Mouse (Mus musculus): ENCODE measurements around the gene Tff3.

Tff3 gene

DNA sequence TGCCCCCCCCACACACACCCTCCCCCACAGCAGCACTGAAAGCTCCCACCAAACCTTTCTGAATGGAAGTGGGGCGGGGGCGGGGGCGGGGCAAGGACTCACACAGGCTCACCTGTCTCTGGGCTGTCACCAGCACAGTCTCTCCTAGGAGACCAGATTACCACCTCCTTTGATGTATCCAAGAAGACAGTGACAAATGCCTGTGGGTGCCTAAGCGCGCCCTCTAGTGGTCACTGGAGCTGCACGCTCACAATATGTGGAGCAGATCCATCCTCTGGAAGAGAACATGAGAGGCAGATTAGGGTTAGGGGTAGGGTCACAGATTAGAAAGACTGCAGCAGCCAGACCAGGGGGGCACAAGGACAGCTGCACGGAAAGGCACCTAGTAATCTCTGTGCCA, 10.0 kb downstream of the Tff3 start:
- DNase-seq = peak; percentile 91 to 94

DNA sequence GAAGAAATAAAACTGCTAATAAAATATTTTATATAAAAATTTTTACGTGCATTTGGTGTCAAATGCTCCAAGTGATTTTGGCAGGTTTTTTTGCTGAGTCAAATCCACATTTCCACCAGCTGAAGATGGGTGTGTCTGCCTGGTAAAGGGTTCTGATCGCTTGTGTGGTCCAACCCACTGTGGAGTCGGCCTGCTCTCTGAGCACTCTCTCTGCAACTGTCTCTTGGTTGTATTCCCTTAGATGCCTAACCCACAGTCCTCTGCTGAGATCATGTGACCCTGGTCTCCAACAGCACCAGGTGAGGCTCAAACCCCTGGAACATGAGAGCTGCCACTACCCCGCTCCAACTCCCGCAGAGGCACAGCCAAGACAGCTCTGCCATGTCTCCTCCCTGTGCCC, 11.5 kb downstream of the Tff3 start:
- DNase-seq = no peak

DNA sequence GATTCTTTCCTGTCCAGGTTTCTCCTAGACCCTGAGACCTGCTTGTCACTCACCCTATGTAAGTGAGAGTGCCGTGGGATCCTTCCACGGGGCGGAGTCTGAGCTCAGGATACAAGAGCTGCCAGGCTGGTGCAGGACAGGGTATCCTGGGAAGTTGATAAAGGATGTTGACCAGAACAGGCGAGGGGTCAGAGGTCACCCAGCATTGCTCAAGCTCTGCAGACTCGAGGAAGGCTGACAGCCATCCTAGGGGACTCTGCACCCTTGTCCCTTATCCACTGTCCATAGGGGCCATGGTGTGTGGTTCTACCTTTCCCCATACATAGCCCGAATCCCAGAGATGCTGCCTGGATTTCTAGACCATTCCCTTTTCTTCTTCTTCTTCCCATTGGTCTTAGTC, 13.4 kb downstream of the Tff3 start:
- DNase-seq = no peak

DNA sequence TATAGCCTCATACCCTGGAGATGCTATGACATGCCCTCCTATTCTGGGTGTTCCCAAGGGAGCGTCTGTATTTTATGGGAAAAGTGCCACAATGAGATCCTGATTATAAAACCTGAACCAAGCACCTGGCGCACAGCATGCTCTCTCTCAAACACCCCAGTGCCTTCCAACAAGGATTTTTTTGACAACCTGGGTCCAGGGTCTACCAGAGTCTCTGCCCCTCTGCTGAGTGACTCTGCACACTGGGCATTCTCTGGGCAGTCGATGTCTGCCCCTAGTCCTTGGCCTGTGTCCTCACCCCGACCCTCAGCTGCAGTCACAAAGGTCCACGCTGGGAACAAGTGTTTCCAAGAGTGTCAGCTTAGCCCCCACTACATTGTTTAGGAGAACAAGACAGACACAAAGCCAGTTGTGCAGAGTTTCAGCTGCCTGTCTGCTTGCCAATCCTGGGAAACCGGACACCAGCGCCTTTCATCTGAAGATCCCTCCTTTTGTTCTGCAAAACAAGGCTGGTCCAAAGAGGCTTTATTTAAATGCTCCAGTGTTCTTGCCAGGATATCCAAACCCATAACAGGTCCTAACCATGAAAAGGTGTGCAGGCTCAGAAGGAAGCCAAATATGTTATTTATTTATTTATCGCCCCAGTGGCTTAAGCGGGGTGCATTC, 16.1 kb downstream of the Tff3 start:
- DNase-seq = no peak

DNA sequence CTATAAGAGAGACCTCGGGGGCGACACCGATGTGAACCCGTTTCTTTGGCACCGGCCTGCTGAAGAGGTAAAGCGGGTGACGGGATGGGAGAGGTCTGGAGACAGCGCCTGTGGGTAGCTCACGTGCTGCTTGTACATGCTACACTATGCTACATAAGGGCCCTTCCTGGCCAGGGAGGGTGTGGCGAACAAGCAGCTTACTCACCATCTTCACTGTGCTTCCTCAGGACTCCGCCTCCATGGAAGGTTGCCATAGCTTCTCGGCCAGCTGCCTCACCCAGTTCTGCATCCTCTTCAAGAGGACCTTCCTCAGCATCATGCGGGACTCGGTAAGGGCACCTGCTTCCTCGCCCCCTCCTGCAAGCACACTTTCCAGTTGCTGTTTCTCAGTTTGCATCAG, 21.1 kb downstream of the Tff3 start:
- no peak for DNase-seq

DNA sequence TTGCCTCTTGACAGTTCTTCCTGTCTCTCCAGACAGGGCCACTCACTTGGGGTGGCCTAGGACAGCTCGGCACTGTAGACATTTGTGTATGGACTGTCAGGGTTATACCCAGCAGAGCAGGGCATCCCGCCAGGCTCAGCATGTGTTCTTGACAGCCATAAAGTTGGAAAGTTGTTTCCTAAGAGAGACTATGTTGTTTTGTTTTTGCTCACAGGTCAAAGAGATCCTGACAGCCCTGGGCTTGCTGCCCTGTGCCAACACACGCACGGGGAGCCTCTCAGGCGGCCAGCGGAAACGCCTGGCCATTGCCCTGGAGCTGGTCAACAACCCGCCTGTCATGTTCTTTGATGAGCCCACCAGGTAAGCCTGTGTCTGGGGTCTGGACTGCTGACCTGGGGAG, 25.6 kb downstream of the Tff3 start:
- peak in 1 of 2 experiments; percentile 39 for DNase-seq

DNA sequence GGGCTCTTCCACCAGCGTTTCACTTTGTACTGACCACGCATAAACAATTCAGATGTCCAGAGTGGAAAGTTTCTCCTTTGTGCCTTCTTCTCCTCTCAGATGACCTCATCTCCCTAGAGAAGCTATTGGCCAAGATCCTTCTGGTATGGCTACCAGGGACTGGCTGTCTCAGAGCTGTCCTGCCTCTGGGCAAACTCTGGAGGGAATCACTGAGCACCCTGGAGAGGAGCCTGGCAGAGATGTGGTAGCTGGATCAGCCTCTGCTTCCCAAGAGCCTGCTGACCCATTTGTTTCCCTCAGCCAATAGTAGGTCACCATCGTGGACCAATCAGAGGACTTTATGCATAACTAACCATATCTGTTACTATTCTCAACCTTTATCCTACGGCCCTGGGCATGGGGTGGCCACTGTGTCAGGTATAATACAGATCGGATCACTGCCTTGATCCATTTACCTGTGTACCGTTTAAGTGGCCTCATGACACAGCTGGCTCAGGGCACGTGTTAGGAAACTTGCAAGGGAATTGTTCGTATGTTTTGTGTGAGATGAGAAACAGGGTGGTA, 26.4 kb downstream of the Tff3 start:
- DNase-seq = no peak

DNA sequence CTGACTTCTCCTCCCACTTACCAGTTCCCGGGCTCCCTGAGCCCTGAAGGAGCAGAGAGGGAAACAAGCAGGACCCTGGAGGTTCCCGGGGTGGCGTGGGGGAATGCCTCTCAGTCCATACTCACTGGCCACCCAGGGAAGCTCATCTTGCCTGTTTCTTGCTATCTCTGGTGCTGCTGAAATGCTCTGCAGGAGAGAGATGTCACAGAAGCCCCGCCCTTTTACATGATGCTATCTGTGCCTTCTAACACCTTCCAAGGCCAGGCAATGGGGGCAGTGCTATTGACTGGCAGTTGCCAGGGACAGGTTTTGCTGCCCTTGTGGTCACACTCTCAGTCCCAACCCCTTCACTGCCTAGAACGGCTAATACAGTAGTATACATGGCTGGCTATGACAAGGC, 30.7 kb downstream of the Tff3 start:
- DNase-seq = no peak

DNA sequence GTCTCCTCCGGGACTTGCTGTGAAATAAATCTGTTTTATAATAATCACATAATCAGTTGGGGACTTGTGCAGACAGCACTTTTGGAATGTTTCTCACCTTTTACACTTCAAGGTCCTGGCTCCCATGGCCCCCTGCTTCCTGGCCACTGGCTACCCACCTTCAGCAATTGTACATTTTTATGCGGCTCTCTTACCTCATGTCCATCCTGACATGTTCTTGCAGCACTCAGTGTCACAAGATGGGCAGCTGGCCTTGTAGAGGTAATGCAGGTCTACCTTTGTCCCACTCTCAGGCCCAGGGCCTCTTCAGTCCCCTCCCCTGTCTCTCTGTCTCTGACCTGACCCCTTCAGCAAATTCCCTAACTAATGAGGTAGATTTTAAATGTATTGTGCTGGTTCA, 32.6 kb downstream of the Tff3 start:
- DNase-seq = no peak

DNA sequence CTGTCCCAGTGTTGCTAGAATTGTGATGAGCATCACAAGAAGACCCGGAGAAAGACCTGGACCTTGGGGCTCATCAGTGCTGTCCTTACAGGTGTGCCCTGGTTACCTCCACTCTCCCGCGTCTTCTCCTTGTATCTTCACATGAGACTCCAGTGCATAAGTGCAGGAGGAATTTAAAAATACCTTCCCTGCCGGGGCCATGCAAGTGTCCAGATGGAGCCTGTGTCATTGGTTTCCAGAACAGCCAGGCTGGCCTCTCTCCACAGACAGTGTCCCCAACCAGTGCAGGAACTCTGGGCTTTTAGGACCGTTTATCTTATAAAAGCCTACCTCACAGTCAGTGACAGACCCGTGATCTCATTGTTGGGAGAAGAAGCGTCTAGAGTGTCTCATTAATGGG, 33.9 kb downstream of the Tff3 start:
- no peak for DNase-seq

DNA sequence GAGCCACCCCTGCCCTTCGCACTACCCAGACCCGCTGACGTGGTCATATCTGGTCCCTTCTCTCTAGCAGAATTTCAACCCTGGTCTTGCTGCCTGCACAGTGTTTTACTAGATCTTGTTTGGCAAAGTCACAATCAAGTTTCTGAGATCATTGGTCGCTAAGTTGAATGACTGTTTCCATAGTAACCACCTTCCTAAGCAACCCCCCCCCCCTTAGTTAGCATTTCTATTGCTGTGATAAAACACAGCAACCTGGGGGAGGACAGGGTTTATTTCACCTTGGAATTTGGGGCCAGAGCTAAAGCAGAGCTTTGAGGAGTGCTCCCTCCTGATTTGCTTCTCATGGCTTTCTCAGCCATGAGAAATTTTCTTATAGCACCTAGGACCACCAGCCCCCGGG, 34.7 kb downstream of the Tff3 start:
- DNase-seq = no peak

DNA sequence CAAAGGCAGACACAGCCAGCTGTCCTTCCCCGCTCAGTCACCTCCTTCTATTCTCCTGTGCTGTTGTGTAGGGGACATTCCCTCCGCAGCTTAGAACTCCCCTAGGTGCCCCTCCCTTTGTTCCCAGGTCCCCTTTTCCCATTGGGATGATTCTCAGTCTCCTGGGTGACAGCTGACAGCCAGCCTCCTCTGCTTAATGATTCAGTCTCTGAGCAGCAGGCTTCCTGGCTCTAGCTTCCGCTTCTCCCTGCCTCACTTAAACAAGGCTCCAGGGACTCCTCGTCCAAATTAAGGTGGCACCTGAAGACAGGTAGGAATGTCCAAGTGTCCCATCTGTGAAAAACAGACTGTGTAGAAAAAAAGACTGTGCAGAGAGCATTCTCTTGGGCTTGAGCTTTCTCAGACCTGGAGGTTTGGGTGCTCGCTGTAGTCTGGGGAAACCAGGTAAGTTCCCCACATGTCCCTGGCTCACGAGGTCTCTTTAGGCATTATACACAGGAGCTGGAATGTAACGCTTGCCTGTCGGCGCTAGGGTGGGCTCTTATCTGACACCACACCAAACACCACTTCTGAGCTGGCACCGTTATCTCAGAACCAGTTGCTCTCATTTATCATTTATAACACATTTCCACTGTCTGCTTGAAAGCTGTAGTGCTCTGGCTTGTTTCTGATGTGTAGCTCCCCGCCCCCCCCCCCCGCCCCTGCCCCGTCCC, 38.3 kb downstream of the Tff3 start:
- DNase-seq = no peak

DNA sequence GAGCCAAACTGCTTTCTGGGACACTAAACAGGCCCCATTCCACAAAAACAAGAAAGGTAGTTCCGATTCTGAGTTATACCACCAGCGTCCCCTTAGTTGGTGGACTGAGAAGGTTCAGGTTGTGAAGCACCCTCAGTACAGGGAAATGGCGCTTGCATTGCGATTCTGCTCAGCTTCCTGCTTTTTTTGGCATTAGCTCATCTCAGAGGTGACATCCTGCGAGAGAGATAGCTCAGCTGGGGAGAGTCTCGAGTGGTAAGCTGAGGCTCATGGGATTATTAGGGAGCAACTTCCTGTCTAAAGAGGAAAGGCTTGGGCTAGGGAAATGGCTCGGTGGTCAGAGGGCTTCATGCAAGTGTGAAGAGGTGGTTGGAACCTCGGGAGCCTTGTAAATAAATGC, 39.6 kb downstream of the Tff3 start:
- DNase-seq = no peak

DNA sequence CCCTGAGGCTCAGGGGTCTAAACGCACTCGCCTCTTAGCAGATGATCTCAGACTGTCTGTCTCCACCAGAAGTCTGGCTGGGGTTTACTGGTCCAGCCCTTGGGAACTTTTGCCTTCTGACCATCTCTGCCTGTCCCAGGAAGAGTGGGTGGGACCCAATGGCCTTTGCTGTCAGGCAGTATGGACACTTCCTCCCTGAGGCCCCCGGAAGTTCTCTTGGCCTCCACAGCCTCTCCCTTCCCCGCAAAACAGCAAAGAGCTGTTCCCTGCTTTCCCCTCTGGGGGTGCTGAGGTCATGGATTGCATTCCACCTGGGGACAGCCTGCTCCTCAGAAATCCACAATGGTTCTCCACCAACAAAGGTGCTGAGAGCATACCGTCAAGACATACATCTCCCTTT, 40.7 kb downstream of the Tff3 start:
- DNase-seq = no peak

DNA sequence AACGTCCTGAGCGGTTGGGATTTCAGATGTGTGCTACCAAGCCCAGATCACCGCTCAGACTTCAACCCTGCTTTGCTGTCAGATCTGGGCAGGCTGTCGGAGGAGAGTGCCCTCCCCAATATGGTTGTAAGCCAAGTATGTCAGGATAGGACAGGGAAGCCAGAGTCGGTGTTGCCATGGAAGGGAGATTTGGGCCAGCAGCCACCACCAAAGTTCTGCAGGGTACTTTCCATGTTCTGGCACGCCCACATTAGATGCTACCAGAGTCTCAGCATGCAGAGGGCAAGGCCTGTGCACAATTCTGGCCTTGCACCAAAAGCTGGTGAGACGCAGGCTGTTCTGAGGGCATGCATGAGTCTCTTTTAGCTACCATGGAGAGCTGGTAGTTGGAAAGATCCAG, 43.2 kb downstream of the Tff3 start:
- peak; percentile 81 to 88 for DNase-seq

DNA sequence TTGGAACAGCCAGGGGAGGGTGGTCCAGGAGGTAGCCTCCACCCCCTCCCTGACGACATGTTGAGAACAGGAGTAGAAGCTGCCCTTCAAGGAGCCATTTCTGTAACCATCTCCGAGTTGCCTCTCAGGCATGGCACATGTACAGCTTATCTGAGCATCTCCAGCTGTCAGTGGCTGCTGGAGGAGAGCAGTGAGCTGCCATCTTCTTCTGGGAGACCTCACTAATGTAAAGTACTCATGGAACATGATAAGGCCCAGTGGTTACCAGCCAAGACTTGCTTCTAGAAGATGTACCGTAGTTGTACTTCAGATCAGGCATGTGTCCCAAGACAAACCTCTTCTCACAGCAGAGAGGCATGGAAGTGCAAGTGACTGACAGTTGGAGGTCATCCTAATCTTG, 43.9 kb downstream of the Tff3 start:
- no peak for DNase-seq

DNA sequence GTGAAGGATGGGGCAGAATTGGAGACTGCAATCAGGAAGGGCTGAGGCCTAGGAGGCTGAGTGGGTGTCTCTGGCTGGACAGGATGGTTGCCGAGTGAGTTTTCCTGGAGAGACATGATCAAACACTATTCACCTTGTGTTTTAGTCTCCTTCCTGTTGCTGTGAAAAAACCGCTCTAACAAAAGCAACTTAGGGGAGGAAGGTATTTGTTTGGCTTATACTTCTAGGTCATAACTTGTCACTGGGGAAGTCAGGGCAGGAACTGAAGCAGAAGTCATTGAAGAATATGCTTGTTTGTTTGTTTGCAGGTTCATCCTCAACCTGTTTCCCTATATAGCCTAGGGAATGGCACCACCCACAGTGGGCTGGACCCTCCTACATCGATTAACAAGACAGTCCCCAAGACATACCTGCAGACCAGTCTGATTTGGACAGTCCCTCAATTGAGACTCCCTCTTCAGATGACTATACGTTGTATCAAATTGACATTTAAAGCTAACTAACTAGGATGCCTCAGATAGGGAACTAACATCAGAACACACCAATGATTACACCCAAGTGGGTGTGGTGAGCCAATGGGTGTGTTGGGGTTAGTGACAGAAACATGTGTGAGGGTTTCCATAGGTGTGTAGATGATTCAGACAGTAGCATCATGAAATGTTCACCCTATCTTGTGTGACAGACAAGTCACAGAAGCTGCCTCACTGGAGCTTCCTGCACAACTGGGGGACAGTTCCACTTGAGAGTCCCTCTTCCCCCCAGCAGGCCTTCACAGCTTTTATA, 47.0 kb downstream of the Tff3 start:
- no peak for DNase-seq

DNA sequence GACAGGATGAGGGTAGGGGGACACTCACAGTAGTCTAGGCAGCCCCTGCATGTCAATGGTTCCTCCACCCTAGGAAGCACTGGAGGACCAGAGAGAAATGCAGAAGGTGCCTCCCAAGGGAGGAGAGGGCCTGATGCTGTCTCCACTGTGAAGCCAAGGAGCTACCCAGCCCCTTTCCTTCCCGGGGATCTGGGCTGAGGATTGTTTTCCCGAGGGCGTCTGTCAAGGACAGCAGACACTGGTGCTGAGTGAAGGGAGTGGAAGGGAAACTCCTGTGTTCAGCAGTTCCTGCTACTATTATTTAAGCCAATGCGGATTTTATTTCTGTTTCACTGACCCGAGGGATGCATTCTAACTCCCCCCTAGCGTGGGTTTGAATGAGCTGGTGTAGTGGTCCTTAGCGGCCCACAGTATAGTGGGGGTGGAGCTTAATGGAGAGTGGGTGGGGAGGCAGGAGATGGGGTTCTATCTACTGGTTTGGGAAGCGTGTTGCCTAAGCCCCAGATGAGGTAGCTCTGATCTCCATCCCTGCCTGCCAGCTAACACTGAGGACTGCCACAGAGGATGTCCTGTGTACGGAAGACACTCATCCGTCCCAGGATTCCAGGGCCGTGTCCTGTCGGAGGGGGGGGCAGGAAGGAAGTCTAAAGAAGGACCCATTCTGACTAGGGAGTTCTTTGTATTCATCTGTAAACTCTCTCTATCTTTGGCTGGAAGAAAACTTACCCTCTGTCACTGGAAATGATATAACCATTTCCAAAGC, 50.2 kb downstream of the Tff3 start:
- DNase-seq = no peak

DNA sequence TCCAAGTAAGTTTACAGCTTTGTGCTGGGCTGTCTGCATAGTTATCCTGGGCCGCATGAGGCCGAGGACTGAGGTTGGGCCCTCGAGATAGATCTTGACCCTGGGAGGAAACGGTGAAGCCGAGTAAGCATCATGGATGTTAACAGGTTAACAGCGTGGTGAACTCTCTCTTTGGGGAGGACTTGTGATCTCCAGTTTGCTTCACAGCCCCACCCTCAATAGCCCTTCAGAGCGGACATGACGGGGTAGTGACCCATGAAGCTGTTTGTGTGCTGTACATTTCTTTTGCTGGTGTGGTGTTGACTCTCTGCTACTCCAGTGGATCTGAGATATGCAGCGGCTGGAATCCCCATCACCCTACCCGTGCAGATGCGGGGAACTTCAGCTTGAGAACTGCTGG, 50.9 kb downstream of the Tff3 start:
- DNase-seq = no peak

DNA sequence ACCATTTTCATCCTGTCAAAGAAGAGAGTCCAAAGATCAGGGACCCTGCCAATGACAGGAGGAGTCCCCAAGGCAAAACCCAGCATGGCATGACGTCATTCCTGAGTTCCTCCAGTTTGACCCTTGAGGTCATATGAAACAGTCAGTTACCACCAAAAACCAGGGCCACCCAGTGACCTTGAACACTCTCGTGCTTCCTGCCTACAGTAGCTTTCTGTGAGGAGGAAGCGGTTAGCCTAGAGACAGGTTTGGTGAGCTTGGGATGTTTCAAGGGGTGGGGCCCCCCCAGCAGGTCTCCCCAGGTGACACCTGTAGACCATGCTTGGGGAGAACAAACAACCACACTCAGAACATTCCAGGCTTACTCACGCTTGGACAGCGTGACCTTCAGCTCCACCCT, 51.9 kb downstream of the Tff3 start:
- DNase-seq = no peak

DNA sequence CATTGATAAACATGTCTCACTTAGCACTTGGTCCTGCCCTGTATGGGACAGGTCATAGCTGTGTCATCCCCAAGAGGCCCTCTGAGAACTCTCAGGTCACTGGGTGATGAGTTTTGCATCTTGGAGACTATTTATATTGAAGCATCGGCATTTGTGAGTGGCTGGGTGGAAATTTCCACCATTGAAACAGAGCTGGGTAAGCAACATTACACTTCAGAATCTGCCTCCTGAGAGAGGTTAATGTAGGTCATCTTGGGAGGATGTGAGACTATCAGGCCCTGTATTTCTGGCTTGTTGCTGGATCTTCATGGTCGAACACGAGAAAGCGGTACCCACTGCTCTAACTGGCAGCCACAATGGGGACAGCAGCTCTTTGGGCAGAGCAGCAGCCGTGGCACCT, 54.0 kb downstream of the Tff3 start:
- DNase-seq = no peak
